Mouse (Mus musculus): ENCODE data around the gene Sec14l2.

DNA sequence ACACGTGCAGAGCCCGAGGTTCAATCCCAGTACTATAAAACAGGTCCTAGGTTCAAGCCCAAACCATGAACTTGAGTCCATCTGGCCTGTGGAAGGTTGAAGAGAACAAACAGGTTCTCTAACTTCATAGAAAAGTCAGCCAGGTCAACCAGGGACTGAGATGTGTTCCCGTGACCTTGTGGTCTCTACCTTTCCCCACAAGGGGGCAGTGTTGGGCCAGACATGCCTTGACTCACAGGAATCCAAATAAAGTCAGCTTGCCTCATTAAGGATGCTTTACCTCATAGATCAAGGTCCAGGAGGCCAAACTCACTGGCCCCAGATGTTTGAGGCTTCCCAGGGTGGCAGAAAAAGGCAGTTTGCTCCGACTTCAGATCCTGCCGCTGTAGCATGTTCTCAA, 69.6 kb downstream of the Sec14l2 start:
- TF ChIP-seq CTCF (IDR thresholded peaks at IDR 0.05; ENCODE audit: borderline replicate concordance, insufficient read depth, low read depth, low read length) (peak; percentile 89), POLR2A (IDR thresholded peaks at IDR 0.05; ENCODE audit: borderline replicate concordance, insufficient read depth, low read length) (no peak)

Measured in cerebellum, adult 2 months (tissue).